Mouse (Mus musculus) spleen, embryonic (tissue): ENCODE data around the gene Minos1.

Experiments used
- CTCF ChIA-PET: fragments of 350-600 bp; sonication (Branson Sonifier 250); formaldehyde crosslinking; loops from one replicate; lab custom pipeline; 2022; lab: Charles Lee

The Minos1 gene

GRCm38 (mm10) chr4:139075041-139075711 is 55.7 kb downstream of the Minos1 start, which contains the start of gene Htr6:
Gene Htr6 (minus strand): TSS chr4:139075570.
- CTCF ChIA-PET = no interaction called here

GRCm38 (mm10) chr4:139074060-139074459 is 56.9 kb downstream of the Minos1 start:
- CTCF ChIA-PET = no interaction called here

- CTCF ChIA-PET = no interaction called here
These were observed 62.6 kb downstream of the Minos1 start for GRCm38 (mm10) chr4:139068287-139068686.

GRCm38 (mm10) chr4:139064831-139065230 is 66.1 kb downstream of the Minos1 start:
- CTCF ChIA-PET = no interaction called here

- CTCF ChIA-PET = no interaction called here
These were observed 71.3 kb downstream of the Minos1 start for GRCm38 (mm10) chr4:139059569-139059968.

GRCm38 (mm10) chr4:139058029-139058428 is 72.9 kb downstream of the Minos1 start:
- CTCF ChIA-PET = no interaction called here

- CTCF ChIA-PET = no interaction called here
These were observed 73.6 kb downstream of the Minos1 start for GRCm38 (mm10) chr4:139057291-139057690.

- CTCF ChIA-PET = no interaction called here
These were observed 75.2 kb downstream of the Minos1 start for GRCm38 (mm10) chr4:139055744-139056143.

- CTCF ChIA-PET = no interaction called here
These were observed 75.6 kb downstream of the Minos1 start for GRCm38 (mm10) chr4:139055336-139055735.

- CTCF ChIA-PET = no interaction called here
These were observed 76.5 kb downstream of the Minos1 start for GRCm38 (mm10) chr4:139054300-139054923.

GRCm38 (mm10) chr4:139053391-139053790 is 77.5 kb downstream of the Minos1 start:
- CTCF ChIA-PET = no interaction called here

- CTCF ChIA-PET = no interaction called here
These were observed 78.1 kb downstream of the Minos1 start for GRCm38 (mm10) chr4:139052796-139053195.
